Mouse (Mus musculus): Measurements from ENCODE around the gene Pttg1.

The Pttg1 gene

DNA sequence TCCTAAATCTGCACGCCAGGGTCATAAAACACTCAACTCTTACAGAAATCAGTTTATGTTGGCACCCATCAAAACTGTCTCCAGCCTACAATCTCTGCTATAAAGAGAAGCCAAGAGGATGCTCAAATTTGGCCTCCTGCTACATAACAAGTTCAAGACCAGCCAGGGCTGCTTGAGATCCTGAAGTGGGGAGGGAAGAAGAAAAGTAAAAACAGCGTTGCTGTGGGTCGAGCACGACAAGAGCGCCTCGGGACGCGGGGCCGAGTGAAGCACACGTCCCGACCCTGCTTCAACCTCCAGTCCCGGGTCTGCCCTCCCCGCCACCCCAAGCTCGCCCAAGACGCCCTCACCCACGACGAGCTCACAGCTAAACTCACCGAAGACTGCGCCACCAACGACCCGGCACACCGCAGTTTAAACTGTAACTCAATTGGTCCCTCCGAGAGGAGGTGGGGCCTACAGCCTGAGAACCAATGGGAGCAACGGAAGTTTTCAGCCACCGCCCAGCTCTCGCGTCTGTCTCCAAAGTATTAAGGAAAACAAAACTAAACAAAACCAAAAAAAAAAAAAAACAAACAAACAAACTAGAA is at the start of gene Pttg1:
Gene Pttg1 (minus strand): TSS at position 428 of the 590 bp plus-strand sequence.
- DNase-seq (ENCODE audit: low spot score): peak; percentile 84

DNA sequence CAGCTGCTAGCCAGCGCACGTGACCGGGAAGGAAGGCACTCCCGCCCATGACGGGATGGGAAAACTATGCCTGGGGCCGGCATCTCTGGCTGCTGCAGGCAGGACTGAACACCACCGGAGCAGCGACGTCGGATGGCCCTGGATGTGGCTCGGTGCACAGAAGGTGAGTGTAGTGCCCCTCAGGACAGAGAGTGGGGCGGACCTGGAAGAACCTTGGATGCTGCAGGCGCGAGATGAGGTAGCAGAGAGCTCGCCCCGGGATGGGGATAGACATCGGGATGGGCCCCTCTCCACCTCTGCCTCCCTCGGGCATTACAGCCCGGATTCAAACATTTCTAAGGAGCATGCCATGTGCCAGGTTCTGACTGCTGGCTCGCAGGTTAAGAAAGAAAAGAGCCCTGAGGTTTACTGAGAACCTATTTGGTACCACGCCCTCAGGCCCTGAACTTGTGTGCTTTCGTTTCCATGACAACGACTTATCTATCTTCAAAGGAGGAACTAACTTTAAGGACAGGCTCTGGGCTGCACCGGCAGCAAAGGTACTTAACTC is 48.2 kb upstream of the Pttg1 start, which contains the start of gene C1qtnf2:
Gene C1qtnf2 (plus strand): TSS at position 52 of the 550 bp plus-strand sequence.
- peak; percentile 49 for DNase-seq (ENCODE audit: low spot score)

DNA sequence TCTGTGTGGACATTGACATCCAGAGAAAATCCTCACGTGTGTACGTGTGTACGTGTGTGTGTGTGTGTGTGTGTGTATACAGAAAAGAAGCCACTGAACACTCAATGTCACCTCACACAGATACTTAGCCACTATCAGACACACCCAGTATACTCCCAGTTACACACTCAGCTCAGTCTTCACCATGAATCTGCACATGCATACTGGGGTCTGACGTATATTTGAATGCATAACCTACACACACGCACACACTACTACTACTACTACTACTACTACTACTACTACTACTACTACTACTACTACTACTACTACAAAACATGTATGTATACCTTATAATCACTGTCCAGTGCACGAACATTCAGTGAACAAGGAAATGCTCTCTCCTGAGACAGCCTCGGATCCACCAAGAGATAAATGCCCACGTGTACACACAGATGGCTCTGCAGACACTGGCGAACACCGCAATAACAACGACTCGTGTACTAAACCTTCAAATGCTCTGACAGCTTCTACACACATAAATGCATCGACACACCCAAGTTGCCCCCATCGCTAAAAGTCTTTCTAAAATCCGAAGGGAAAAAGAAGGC is 47.7 kb upstream of the Pttg1 start:
- no peak for DNase-seq (ENCODE audit: low spot score)

DNA sequence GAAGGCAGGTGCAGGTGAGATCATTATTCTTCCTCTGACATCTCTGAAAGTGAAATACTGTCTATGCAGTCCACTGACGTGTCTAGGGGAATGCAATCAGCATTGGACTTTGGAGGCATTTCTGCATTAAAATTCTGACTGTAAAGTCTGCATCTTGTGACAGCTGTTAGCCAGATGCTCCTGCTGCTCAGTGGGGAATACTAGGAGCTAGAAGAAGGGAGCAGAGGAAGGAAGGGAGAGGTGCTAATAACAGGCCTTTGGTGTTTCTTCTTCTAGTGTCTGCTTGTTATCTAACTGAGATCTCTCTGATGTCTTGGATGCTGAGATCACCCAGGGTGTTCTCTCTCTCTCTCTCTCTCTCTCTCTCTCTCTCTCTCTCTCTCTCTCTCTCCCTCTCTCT is 47.1 kb upstream of the Pttg1 start:
- DNase-seq (ENCODE audit: low spot score): peak; percentile 3

DNA sequence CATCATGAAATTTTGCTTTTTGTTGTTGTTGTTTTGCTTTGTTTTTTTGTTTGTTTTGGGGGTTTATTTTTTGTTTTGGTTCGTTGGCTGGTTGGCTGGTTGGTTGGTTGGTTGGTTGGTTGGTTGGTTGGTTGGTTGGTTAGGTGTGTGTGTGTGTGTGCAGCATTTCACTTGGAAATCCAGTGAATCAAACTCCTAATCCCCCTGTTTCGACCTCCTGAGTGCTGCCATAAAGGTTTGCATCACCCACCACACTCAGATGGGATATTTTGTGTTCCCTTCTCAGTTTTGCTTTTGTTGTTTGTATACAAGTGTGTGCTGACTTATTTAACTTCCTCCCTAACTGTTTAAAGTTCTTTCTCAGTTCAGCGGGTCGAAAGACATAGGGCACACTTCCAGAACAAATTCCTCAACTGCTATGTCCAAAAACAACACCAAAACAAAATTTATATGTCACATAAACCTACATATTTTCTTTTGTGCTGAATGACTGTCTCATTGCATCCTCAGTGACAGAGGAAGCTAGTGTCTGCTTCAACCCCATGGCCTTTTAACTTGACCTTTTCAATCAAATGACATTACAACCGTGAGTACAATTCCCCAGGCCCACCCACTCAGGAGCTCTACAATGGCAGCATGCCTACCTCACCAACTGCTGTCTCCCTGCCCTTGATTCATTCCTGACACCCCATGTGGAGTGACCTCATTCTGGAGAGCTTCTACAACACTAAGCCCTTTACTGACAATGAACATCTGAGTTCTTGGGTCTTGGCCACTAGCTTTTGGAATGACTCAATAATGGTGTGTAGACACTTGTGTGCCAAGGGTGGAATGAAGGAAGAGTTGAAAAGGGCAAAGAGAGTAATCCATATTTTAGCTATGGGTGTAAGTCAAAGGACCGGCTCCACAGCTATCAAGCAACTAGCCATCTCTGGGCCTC is 45.1 kb upstream of the Pttg1 start:
- DNase-seq (ENCODE audit: low spot score): peak; percentile 10

DNA sequence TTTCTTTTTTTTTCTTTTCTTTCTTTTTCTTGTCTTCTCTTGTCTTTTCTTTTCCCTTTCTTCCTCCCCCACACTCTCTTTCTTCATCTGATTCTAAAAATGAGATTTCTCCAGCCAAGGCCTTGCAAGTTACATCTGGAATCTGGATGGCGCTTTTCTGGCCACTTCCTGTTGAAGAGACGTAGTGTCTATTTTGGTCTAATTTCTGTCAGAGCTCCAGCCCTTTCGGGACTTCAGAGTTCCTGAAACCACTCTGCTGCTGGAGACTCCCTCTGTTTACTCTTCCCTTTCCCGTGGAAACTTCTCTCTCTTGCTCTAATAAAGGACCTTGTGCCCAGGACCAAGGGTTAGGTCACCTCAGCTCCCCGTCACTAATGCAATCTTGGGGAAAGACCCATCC is 44.1 kb upstream of the Pttg1 start:
- DNase-seq (ENCODE audit: low spot score): no peak

DNA sequence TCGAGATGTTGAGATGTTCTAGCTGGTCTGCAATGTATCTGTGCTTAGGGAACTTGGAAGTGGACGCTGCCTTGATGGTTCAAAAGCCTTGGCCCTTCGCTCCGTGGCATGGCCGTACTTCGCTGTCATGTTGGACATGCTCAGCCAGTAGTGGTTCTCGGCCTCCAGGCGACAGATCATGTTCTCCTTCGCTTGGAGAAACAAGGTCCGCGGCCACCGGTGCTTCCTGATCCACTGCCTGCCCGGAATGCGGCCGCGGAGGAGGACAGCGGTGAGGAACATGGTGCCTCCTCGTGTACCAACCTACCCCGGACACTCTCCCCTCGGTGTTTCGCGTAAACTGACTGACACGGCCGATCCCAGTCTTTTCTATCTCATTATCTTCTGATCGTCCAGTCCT is 37.2 kb upstream of the Pttg1 start:
- DNase-seq (ENCODE audit: low spot score): no peak

DNA sequence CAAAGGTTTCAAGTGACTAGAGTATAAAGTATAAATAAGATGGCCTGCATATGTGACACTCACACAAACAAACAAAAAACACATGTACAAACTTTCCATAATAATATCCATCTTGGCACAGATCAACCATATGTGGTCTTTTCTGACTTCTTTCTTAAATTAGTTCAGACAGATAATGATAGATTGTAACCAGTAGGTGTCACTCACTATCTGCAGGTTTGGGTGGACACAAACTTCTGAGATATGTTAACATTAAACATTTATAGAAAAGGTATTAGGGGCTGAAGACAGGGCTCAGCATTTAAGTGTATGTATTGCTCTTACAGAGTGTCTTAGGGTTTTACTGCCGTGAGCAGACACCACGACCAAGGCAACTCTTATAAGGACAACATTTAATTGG is 26.2 kb upstream of the Pttg1 start:
- no peak for DNase-seq (ENCODE audit: low spot score)

DNA sequence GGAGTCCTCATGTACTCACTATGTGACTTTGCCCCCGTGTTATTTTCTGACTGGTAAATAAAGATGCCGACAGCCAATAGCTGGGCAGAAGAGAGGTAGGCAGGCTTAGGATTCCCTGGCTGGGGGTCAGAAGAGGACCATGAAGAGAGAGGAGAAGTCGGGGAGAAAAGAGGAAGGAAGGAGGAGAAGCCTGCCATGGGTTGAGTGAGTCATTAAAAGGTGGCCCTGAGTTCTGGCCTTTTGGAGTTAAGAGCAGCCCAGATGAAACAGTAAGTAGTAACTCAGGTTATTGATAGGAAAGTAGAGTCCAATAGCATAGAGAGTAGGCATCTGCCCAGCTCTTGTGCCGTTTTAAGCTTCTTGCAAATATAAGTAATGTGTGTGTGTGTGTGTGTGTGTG is 25.3 kb upstream of the Pttg1 start:
- DNase-seq (ENCODE audit: low spot score): no peak

DNA sequence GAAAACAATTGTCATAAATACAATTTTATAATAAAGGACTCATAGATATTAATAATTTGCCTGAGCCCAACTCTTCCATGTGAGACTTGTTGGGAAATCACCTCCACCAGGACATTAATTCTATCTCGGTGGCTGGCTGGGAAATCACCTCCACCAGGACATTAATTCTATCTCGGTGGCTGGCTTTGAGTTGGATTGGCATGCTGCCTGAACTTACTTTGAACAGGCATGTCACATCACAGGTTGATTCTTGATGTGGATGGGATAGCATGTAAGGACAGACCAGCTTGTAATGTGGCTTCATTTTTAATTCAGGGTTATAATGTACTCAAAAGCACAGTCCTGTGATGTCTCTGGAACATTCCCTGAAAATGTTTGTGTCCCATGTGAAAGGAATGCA is 23.9 kb upstream of the Pttg1 start:
- DNase-seq (ENCODE audit: low spot score): no peak

DNA sequence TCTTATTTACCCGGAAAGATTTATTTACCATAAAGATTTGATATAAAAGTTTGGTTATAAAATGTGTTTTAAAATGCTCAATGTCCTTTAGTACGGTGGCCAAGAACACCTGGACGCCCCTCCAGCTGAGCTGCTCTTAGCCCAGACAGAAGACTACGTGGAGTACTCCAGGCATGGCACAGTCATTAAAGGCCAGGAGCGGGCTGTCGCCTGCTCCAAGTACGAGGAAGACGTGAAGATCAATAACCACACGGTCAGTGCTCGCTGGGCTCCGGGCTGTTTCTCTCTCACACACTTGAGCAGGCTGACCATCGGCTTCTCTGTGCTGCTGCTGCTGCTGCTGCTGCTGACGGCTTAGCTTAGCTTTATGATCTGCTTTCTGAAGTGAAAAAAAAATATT is 17.1 kb upstream of the Pttg1 start:
- no peak for DNase-seq (ENCODE audit: low spot score)

DNA sequence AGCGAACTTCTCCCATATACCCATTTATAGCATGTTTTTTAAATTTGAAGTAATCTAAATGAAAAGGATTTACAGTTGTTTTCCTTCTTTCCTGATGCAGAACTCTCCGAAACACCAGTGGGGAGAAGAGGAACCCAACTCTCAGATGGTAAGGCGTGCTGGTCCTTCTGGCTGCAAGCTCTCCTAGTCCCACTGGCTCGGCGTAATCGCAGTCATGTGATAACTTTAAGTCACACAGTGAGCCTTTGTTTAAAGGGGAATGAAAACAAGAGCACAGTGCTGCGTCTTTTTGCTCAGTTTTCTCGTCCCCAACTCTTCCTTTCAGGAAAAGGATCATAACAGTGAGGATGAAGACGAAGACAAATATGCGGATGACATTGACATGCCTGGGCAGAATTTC is 15.1 kb upstream of the Pttg1 start:
- DNase-seq (ENCODE audit: low spot score): no peak

DNA sequence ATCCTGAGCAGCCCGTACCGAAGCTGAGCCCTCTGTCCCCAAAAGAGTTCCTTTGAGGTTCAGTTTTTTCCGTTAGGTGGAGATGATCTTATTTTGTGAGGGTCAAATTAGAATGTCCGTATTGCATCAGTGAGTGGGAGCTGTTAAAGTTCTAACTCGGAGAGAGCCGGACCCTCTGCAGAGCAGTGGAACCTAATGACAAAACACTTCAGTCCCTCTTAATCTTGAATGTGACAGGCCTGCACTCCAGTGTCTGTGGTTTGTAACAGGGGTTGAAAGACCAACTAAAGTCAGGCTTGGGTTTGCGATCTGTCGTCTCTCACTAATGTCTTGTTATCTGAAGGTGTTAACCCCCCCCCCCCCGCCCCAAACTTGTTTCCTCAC is 8.0 kb upstream of the Pttg1 start:
- no peak for DNase-seq (ENCODE audit: low spot score)

DNA sequence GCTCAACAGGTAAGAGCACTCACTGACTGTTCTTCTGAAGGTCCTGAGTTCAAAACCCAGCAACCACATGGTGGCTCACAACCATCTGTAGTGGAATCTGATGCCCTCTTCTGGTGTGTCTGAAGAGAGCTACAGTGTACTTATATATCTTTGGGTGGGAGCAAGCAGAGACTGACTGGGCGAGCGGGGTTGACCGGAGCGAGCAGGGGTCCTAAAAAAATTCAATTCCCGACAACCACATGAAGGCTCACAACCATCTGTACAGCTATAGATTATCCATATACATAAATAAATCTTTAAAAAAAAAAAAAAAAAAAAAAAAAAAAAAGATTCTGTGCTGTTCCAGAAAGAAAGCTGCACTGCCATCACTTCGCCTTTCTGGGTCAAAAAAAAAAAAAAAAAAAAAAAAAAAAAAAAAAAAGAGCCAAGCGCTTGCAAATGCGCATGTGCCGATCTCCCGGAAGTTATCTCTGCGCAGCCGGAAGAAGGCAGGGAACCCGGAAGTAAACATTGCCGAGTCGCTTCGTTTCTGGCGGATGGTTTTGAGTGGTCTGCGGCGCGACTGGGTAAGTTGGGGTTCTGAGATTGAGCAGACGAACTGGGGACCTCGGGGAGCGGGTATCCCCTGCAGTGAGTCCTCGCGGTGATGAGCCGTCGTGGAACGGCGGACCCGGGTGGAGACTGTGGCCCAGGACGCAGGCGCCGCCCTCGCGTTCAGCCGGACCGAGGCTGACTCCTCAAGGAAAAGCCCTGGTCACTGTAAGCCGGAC is 7.4 kb upstream of the Pttg1 start, which contains the start of gene Slu7:
Gene Slu7 (plus strand): TSS at position 491 of the 770 bp plus-strand sequence.
- DNase-seq (ENCODE audit: low spot score): peak; percentile 89

DNA sequence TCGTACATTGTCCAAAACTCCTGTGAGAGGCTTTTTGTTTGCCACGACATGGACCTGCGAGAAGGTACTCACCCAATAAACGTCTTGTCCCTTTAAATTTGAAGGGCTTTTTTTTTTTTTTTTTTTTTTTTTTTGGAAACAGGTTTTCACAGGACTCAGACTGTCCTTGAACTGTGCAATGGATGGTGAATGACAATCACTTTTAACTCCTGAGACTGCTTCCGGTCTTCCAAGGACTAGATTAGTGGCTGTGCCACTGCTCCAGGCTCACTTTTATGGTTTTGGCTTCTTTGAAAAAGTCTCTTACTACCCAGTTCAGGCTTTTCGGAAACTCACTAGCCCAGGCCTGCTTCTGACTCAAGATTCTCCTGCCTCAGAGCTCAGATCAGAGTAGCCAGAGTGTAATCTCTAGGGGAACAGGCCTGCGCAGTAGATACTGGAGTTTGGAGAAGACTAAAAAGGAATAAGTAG is 398 bp upstream of the Pttg1 start:
- peak; percentile 35 for DNase-seq (ENCODE audit: low spot score)

DNA sequence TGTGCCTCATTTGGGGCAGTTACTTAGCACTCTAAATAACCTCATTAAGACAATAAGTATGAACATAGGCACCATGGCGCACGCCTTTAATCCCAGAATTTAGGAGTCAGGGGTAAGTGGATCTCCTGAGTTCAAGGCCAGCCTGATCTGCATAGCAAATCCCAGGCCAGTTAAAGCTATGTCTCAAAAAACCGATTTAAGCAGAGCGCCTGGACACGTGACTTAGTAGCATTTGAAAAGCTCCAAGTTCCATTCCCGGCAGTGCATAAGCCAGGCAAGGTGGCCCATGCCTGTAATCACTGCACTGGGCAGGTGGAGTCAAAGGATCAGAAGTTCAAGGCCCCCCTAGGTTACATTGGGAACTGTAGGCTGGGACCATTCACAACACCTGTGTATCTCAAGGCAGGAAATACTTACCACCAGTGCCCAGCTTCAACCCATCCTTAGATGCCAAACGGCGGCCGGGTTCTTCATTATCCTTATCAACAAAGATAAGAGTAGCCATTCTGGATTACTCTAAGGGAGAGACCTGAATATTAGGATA is 813 bp downstream of the Pttg1 start:
- DNase-seq (ENCODE audit: low spot score): no peak

DNA sequence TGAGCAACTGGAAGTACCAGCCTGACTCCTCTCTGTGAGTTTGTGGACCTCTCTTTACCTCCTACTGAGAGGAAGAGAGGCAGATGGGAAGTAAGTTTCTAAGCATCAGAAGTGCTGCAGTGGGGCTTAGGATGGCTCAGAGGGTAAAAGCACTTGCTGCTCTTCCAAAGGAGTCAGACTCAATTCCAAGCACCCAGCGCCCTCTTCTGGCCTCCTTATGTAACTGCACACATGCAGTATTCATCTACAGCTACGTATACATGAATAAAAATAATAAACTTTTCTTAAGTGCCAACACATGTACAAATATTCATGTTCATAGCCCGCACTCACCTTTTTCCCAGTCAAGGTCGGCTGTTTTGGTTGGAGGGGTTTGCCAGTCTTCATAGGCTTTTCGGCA is 1.7 kb downstream of the Pttg1 start:
- no peak for DNase-seq (ENCODE audit: low spot score)

DNA sequence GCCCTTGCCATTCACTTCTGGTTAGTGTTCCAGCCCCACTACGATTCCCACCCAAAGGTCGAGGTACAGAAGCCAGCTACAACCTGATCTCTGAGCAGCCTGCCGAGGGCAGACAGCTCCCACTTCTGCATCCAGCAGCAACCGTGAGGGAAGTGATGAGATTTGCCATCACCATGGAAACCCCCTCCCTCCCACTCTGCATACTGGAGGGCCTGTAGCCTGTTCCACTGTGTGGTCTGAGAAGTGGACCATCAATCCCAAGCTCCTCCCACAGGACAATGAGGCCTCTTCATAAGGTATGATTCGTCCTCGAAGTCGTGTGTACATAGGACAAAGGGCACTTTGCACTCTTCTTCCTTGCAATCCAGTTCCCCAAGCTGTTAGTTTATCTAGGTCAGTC is 8.8 kb downstream of the Pttg1 start:
- DNase-seq (ENCODE audit: low spot score): peak; percentile 39

DNA sequence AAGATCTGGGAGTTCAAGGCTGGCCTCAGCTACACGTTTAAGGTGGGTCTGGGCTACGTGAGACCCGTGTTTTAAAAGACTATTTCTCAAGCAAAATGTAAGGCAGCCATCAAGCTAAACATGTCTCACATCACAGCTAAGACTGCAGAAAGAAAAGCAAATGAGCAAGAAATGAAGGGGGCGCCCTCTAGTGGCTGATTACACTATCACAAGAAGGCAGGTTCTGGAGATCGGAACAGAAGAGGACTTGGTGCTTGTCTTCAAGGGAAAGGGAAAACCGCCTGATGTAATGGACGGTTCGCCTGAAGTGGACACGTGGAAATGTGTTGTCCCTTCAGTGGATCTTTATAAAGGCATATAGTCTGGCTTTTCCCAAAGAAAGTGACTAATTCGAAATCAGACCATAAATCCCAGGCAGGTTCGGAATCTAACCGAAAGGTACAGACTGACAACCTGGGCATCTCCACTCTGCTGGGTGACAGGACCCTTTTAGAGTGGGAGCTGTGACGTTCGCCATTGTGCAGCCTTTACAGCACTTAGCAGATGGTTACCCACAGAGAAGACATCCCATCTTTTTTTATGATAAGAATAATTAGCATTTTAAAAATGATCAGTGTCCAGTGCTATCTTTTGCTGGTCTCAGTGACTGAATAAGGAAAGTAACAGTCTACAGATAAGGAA is 13.1 kb downstream of the Pttg1 start:
- peak; percentile 93 for DNase-seq (ENCODE audit: low spot score)

DNA sequence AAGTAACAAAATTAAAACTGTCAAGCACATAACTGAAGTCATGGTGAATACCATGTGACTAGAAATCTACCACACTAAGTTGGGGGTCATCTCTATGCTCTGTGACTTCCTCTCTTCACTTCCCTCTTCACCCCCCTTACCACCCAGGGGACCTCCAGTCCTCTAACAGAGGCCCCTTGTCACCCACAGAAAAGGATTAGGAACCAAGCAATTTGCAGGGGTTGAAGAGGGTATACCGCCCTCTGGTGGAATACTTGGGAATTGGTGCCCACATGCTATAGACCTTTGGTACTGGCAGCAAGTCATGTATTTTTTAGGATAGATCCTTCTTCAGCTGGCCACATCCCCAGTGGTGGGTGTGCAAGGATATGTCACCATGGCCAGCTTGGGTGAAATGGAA is 14.6 kb downstream of the Pttg1 start:
- DNase-seq (ENCODE audit: low spot score): peak; percentile 87

DNA sequence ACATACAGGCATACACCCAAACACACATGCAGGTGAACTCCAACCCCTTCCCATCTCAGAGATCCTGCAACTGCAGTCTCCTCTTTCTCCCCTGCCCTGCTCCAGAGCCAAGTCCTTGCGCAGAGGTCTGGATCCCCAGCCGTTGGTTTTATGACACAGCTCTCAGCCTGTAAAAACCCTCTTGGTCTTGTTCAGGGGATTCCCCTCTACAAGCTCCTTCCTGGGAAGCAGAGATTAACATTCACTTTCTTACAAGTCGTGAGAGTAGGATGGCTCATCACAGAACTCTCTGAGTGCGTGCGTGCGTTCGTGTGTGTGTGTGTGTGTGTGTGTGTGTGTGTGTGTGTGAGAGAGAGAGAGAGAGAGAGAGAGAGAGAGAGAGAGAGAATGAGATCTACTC is 15.8 kb downstream of the Pttg1 start:
- DNase-seq (ENCODE audit: low spot score): no peak
